Mouse (Mus musculus): ENCODE results near the gene Cct6b. TPM values are rescaled to one million over a fixed set of nuclear protein-coding genes. Genes with fewer than 3 reads are reported as not detected.

The Cct6b gene
- 0.19 and 0.28 TPM in 2 replicates for polyA plus RNA-seq (2014; fragmentation: Nextera tagmentation; extraction: Ambion mirVana)

GRCm38 (mm10) chr11:82763742-82764437, at the start of gene Cct6b, which contains the start of gene Zfp830:
Gene Cct6b, minus strand, starts transcription at chr11:82764321.
Gene Zfp830, plus strand, starts transcription at chr11:82764345.
- no peaks in the 10 kb centered on the region for H3K9me3 ChIP-seq (ENCODE audit: control insufficient read depth, low read length)
- peak within 1 kb of the TSS; percentile 67 for H3K9ac ChIP-seq (ENCODE audit: low read length)
- peak within 1 kb of the TSS; percentile 93 for H3K27ac ChIP-seq (ENCODE audit: low read depth)
- H3K36me3 ChIP-seq (ENCODE audit: control insufficient read depth, insufficient read depth, low read length), result peaks cover 9% of the 10 kb centered on the region
- H3K4me3 ChIP-seq (ENCODE audit: low read depth, low read length), result peak within 1 kb of the TSS; percentile 90
- peaks cover 19% of the 10 kb centered on the region for H3K4me1 ChIP-seq (replicated peaks; ENCODE audit: control insufficient read depth, insufficient read depth, low read length)
- H3K27me3 ChIP-seq (replicated peaks; ENCODE audit: control insufficient read depth, insufficient read depth, low read length), result no peaks in the 10 kb centered on the region
- DNase-seq (ENCODE audit: low spot score) (peak; percentile 91), ATAC-seq (replicated peaks; ENCODE audit: low FRiP score, low TSS enrichment, low read depth) (peak; percentile 100)
- WGBS, result under 1% methylated on average over 44 of the region's 44 CpGs
- H3K4me2 ChIP-seq (ENCODE audit: low read length), result peak within 1 kb of the TSS; percentile 86

- Histone ChIP-seq H3K4me2 (ENCODE audit: low read length) (no peak overlapping the region), H3K4me1 (replicated peaks; ENCODE audit: control insufficient read depth, insufficient read depth, low read length) (0 out of 2 replicates have a peak, but pooled peaks cover 2% of the 10 kb centered on the region), H3K27me3 (replicated peaks; ENCODE audit: control insufficient read depth, insufficient read depth, low read length) (no peaks in the 10 kb centered on the region), H3K36me3 (ENCODE audit: control insufficient read depth, insufficient read depth, low read length) (peaks cover 4% of the 10 kb centered on the region), H3K9ac (ENCODE audit: low read length) (no peak overlapping the region), H3K27ac (ENCODE audit: low read depth) (no peak overlapping the region), H3K4me3 (ENCODE audit: low read depth, low read length) (no peak overlapping the region), H3K9me3 (ENCODE audit: control insufficient read depth, low read length) (no peaks in the 10 kb centered on the region)
- WGBS, result 80% methylated on average over 5 of the region's 5 CpGs
- ATAC-seq (replicated peaks; ENCODE audit: low FRiP score, low TSS enrichment, low read depth), result no peak
- DNase-seq (ENCODE audit: low spot score), result no peak
Measured at GRCm38 (mm10) chr11:82808485-82808884, 44.4 kb upstream of the Cct6b start.

GRCm38 (mm10) chr11:82807370-82807769, 43.2 kb upstream of the Cct6b start:
- Histone ChIP-seq H3K9me3 (ENCODE audit: control insufficient read depth, low read length) (no peaks in the 10 kb centered on the region), H3K27ac (ENCODE audit: low read depth) (no peak overlapping the region), H3K9ac (ENCODE audit: low read length) (no peak overlapping the region), H3K27me3 (replicated peaks; ENCODE audit: control insufficient read depth, insufficient read depth, low read length) (no peaks in the 10 kb centered on the region), H3K4me3 (ENCODE audit: low read depth, low read length) (no peak overlapping the region), H3K36me3 (ENCODE audit: control insufficient read depth, insufficient read depth, low read length) (peaks cover 15% of the 10 kb centered on the region), H3K4me2 (ENCODE audit: low read length) (no peak overlapping the region), H3K4me1 (replicated peaks; ENCODE audit: control insufficient read depth, insufficient read depth, low read length) (no peaks in the 10 kb centered on the region)
- DNase-seq (ENCODE audit: low spot score) (no peak), ATAC-seq (replicated peaks; ENCODE audit: low FRiP score, low TSS enrichment, low read depth) (no peak)
- 80% methylated on average over 3 of the region's 3 CpGs for WGBS

GRCm38 (mm10) chr11:82806656-82807055, 42.5 kb upstream of the Cct6b start:
- peaks cover 22% of the 10 kb centered on the region for H3K36me3 ChIP-seq (ENCODE audit: control insufficient read depth, insufficient read depth, low read length)
- H3K9me3 ChIP-seq (ENCODE audit: control insufficient read depth, low read length), result no peaks in the 10 kb centered on the region
- H3K9ac ChIP-seq (ENCODE audit: low read length), result no peak overlapping the region
- H3K4me1 ChIP-seq (replicated peaks; ENCODE audit: control insufficient read depth, insufficient read depth, low read length), result no peaks in the 10 kb centered on the region
- 73% methylated on average over 3 of the region's 3 CpGs for WGBS
- no peaks in the 10 kb centered on the region for H3K27me3 ChIP-seq (replicated peaks; ENCODE audit: control insufficient read depth, insufficient read depth, low read length)
- H3K27ac ChIP-seq (ENCODE audit: low read depth), result no peak overlapping the region
- DNase-seq (ENCODE audit: low spot score), result no peak
- no peak overlapping the region for H3K4me2 ChIP-seq (ENCODE audit: low read length)
- no peak overlapping the region for H3K4me3 ChIP-seq (ENCODE audit: low read depth, low read length)
- no peak for ATAC-seq (replicated peaks; ENCODE audit: low FRiP score, low TSS enrichment, low read depth)

- Histone ChIP-seq H3K27ac (ENCODE audit: low read depth) (no peak overlapping the region), H3K4me3 (ENCODE audit: low read depth, low read length) (no peak overlapping the region), H3K27me3 (replicated peaks; ENCODE audit: control insufficient read depth, insufficient read depth, low read length) (no peaks in the 10 kb centered on the region), H3K4me2 (ENCODE audit: low read length) (no peak overlapping the region), H3K4me1 (replicated peaks; ENCODE audit: control insufficient read depth, insufficient read depth, low read length) (peaks cover 17% of the 10 kb centered on the region), H3K36me3 (ENCODE audit: control insufficient read depth, insufficient read depth, low read length) (peaks cover 52% of the 10 kb centered on the region), H3K9ac (ENCODE audit: low read length) (no peak overlapping the region), H3K9me3 (ENCODE audit: control insufficient read depth, low read length) (no peaks in the 10 kb centered on the region)
- 92% methylated on average over 11 of the region's 11 CpGs for WGBS
- ATAC-seq (replicated peaks; ENCODE audit: low FRiP score, low TSS enrichment, low read depth) (no peak), DNase-seq (ENCODE audit: low spot score) (no peak)
Measured at GRCm38 (mm10) chr11:82783453-82783852, 19.3 kb upstream of the Cct6b start.

GRCm38 (mm10) chr11:82782197-82782596, 18.1 kb upstream of the Cct6b start:
- Histone ChIP-seq H3K27me3 (replicated peaks; ENCODE audit: control insufficient read depth, insufficient read depth, low read length) (no peaks in the 10 kb centered on the region), H3K36me3 (ENCODE audit: control insufficient read depth, insufficient read depth, low read length) (peaks cover 39% of the 10 kb centered on the region), H3K27ac (ENCODE audit: low read depth) (peak overlapping the region; percentile 96; the same call in 1 of the 2 replicates), H3K4me1 (replicated peaks; ENCODE audit: control insufficient read depth, insufficient read depth, low read length) (peaks cover 17% of the 10 kb centered on the region), H3K9me3 (ENCODE audit: control insufficient read depth, low read length) (no peaks in the 10 kb centered on the region), H3K9ac (ENCODE audit: low read length) (peak overlapping the region; percentile 98), H3K4me2 (ENCODE audit: low read length) (peak overlapping the region; percentile 70), H3K4me3 (ENCODE audit: low read depth, low read length) (peak overlapping the region; percentile 80)
- DNase-seq (ENCODE audit: low spot score), result no peak
- no peak for ATAC-seq (replicated peaks; ENCODE audit: low FRiP score, low TSS enrichment, low read depth)
- 45% methylated on average over 6 of the region's 6 CpGs for WGBS

GRCm38 (mm10) chr11:82780983-82781903, 17.1 kb upstream of the Cct6b start, which contains the start of gene Lig3:
Gene Lig3, plus strand, starts transcription at chr11:82781108.
- peak within 1 kb of the TSS; percentile 80 for H3K4me3 ChIP-seq (ENCODE audit: low read depth, low read length)
- no peaks in the 10 kb centered on the region for H3K27me3 ChIP-seq (replicated peaks; ENCODE audit: control insufficient read depth, insufficient read depth, low read length)
- H3K9ac ChIP-seq (ENCODE audit: low read length), result peak within 1 kb of the TSS; percentile 98
- under 1% methylated on average over 73 of the region's 90 CpGs for WGBS
- ATAC-seq (replicated peaks; ENCODE audit: low FRiP score, low TSS enrichment, low read depth), result peak; percentile 93
- H3K4me1 ChIP-seq (replicated peaks; ENCODE audit: control insufficient read depth, insufficient read depth, low read length), result peaks cover 17% of the 10 kb centered on the region
- peak within 1 kb of the TSS; percentile 70 for H3K4me2 ChIP-seq (ENCODE audit: low read length)
- DNase-seq (ENCODE audit: low spot score), result peak; percentile 97
- no peaks in the 10 kb centered on the region for H3K9me3 ChIP-seq (ENCODE audit: control insufficient read depth, low read length)
- H3K36me3 ChIP-seq (ENCODE audit: control insufficient read depth, insufficient read depth, low read length), result peaks cover 29% of the 10 kb centered on the region
- H3K27ac ChIP-seq (ENCODE audit: low read depth), result peak within 1 kb of the TSS; percentile 96

- peaks cover 17% of the 10 kb centered on the region for H3K4me1 ChIP-seq (replicated peaks; ENCODE audit: control insufficient read depth, insufficient read depth, low read length)
- H3K27ac ChIP-seq (ENCODE audit: low read depth), result no peak overlapping the region
- DNase-seq (ENCODE audit: low spot score), result no peak
- peak overlapping the region; percentile 80 for H3K4me3 ChIP-seq (ENCODE audit: low read depth, low read length)
- WGBS, result 48% methylated on average over 5 of the region's 5 CpGs
- H3K9me3 ChIP-seq (ENCODE audit: control insufficient read depth, low read length), result no peaks in the 10 kb centered on the region
- no peak for ATAC-seq (replicated peaks; ENCODE audit: low FRiP score, low TSS enrichment, low read depth)
- peak overlapping the region; percentile 98 for H3K9ac ChIP-seq (ENCODE audit: low read length)
- H3K27me3 ChIP-seq (replicated peaks; ENCODE audit: control insufficient read depth, insufficient read depth, low read length), result no peaks in the 10 kb centered on the region
- peaks cover 18% of the 10 kb centered on the region for H3K36me3 ChIP-seq (ENCODE audit: control insufficient read depth, insufficient read depth, low read length)
- H3K4me2 ChIP-seq (ENCODE audit: low read length), result peak overlapping the region; percentile 56
Measured at GRCm38 (mm10) chr11:82780134-82780533, 16.0 kb upstream of the Cct6b start.

Data from intestine, embryonic 14.5 days (tissue).